Mouse (Mus musculus) forebrain, embryonic 16.5 days (tissue): ENCODE measurements around the gene Ski. TPM values are rescaled to one million over a fixed set of nuclear protein-coding genes. Genes with fewer than 3 reads are reported as not detected.
A peak's percentile ranks its signal among the peaks of the same experiment; 100 is the strongest.

Experiments used
- ATAC-seq: fragments of 200-750 bp; cut with Nextera tagmentation; 2 replicates; pipeline ENCODE4 v1.8.0; 2017; ENCODE audit warnings: mild to moderate bottlenecking, moderate library complexity
- H3K27ac ChIP-seq: fragments of 300-500 bp; sonication (generic); 2 replicates; pipeline ENCODE4 v1.5.1; 2014; ENCODE audit warnings: low read length, control low read depth
- H3K27me3 ChIP-seq: fragments of 300-500 bp; sonication (generic); replicated peaks from 2 replicates; pipeline ENCODE4 v1.6.1; 2014; ENCODE audit warnings: low read length; ENCODE audit not compliant: control insufficient read depth, insufficient read depth
- H3K36me3 ChIP-seq: fragments of 300-500 bp; sonication (generic); 2 replicates; pipeline ENCODE4 v1.6.1; 2014; ENCODE audit not compliant: control insufficient read depth, insufficient read depth
- H3K4me1 ChIP-seq: fragments of 300-500 bp; sonication (generic); replicated peaks from 2 replicates; pipeline ENCODE4 v1.6.1; 2014; ENCODE audit warnings: low read length; ENCODE audit not compliant: control insufficient read depth, insufficient read depth
- H3K4me2 ChIP-seq: fragments of 300-500 bp; sonication (generic); 2 replicates; pipeline ENCODE4 v1.6.1; 2014; ENCODE audit warnings: mild to moderate bottlenecking, low read length, control low read depth
- H3K4me3 ChIP-seq: fragments of 300-500 bp; sonication (generic); replicated peaks from 2 replicates; pipeline ENCODE4 v1.5.1; 2014; ENCODE audit warnings: mild to moderate bottlenecking, low read length, control low read depth
- H3K9ac ChIP-seq: fragments of 300-500 bp; sonication (generic); replicated peaks from 2 replicates; pipeline ENCODE4 v1.6.1; 2014; ENCODE audit warnings: low read depth, low read length, control low read depth
- H3K9me3 ChIP-seq: fragments of 300-500 bp; sonication (generic); 2 replicates; pipeline ENCODE4 v1.6.1; 2016; ENCODE audit warnings: low read length; ENCODE audit not compliant: control insufficient read depth
- WGBS: fragments of 180-500 bp; shearing (Covaris S2); extraction: QIAGEN DNeasy Blood & Tissue Kit; methylation state at CpG from one replicate; pipeline ENCODE4 v1.1.7; 2014; 5-methylcytosine and 5-hydroxymethylcytosine counted together
- polyA plus RNA-seq: library from polyadenylated mRNA; unstranded; fragments of >200 nt; fragmentation: Nextera tagmentation; extraction: Ambion mirVana; gene quantifications from 2 replicates; pipeline ENCODE4 v1.2.1, GENCODE M21; 2015

The Ski gene
- polyA plus RNA-seq, 1 experiment from 2014 or later = 15.8 TPM

- no peak for ATAC-seq
- Histone ChIP-seq H3K4me3 (no peak overlapping the region), H3K4me2 (no peak overlapping the region), H3K27me3 (no peaks in the 10 kb centered on the region), H3K27ac (no peak overlapping the region), H3K9ac (no peak overlapping the region), H3K4me1 (peaks cover 32% of the 10 kb centered on the region), H3K9me3 (no peaks in the 10 kb centered on the region), H3K36me3 (no peaks in the 10 kb centered on the region)
- WGBS = 77% methylated on average over 5 of the region's 5 CpGs
Observed at GRCm38 (mm10) chr4:155238276-155238675, 15.9 kb upstream of the Ski start.

DNA sequence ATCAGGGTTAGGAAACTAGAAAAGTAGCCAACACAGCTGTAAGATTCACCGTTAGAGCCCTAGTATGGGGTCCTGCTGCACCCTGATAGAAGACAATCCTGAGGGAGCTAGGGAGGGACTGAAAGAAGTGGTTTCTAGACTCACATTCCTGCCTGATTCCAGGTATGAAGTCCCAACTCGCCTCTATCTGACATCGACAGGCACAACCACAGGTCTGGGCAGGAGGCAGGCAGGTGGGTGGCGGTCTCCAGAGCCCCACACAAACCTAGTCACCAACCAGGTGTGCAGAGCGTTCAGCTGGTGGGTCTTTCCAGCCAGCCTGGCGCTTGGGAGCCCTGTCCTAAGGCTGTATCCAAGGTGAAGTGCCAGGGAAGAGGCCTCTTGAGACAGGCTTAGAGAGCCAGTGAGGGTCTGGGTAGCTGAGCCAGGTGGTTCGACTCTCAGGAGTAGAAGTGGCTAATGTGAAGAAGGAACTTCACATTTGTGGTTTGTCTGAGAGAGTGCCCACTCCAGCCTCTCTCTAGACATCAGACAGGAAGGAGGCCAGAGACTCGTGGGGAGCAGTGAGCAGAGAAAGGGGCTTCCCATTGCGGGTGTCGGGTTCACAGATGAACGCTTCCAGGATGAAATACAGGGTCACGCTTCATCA lies 14.5 kb upstream of the Ski start:
- Histone ChIP-seq H3K4me2 (no peak overlapping the region), H3K27ac (no peak overlapping the region), H3K4me1 (peaks cover 34% of the 10 kb centered on the region), H3K9ac (no peak overlapping the region), H3K27me3 (no peaks in the 10 kb centered on the region), H3K9me3 (no peaks in the 10 kb centered on the region), H3K36me3 (no peaks in the 10 kb centered on the region), H3K4me3 (no peak overlapping the region)
- ATAC-seq = no peak
- 84% methylated on average over 12 of the region's 12 CpGs for WGBS

DNA sequence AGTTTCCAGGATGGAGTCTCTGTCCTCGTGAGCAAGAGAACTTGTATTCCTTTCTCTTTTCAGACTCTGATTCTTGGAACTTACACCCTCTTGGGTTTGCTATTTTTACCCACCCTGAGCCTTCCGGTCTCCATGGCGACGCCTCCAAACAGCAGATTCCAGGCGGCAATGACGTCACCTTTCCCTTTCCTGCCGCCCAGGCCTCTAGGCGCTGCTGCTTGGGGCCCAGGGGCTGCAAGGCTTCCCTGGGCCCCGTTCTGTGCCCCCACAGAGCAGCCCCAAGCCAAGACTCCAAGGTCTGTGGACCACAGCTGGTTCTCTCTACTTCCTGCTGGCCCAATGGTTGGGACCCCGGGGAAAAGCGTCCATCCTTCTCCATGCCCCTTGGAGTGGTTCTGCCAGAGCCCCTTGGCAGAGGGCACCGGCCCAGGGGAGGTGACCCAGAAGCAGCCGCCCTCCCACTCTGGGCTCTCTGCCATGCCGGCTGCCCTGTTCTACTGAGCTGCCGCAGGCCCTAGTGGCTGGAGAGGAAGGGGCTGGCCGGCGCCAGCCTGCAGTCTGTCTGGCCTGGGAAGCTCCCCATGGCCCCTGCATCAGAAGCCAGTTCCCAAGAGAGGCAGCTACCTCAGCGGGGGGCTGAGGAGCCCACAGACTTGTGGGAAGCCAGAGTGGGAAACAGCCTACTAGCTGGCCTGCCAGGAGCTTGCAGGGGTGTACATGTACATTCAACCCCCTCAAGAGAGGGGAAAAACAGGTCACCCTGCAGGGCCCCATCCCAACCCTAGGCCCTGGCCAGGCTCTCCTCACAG lies 13.1 kb upstream of the Ski start:
- H3K9me3 ChIP-seq = no peaks in the 10 kb centered on the region
- H3K9ac ChIP-seq = peak overlapping the region; percentile 66
- peak overlapping the region; percentile 98 for H3K27ac ChIP-seq
- peaks cover 34% of the 10 kb centered on the region for H3K4me1 ChIP-seq
- peak overlapping the region; percentile 53 for H3K4me2 ChIP-seq
- 5% methylated on average over 17 of the region's 18 CpGs for WGBS
- peak overlapping the region; percentile 21 for H3K4me3 ChIP-seq
- H3K36me3 ChIP-seq = no peaks in the 10 kb centered on the region
- H3K27me3 ChIP-seq = no peaks in the 10 kb centered on the region
- peak; percentile 89 for ATAC-seq

DNA sequence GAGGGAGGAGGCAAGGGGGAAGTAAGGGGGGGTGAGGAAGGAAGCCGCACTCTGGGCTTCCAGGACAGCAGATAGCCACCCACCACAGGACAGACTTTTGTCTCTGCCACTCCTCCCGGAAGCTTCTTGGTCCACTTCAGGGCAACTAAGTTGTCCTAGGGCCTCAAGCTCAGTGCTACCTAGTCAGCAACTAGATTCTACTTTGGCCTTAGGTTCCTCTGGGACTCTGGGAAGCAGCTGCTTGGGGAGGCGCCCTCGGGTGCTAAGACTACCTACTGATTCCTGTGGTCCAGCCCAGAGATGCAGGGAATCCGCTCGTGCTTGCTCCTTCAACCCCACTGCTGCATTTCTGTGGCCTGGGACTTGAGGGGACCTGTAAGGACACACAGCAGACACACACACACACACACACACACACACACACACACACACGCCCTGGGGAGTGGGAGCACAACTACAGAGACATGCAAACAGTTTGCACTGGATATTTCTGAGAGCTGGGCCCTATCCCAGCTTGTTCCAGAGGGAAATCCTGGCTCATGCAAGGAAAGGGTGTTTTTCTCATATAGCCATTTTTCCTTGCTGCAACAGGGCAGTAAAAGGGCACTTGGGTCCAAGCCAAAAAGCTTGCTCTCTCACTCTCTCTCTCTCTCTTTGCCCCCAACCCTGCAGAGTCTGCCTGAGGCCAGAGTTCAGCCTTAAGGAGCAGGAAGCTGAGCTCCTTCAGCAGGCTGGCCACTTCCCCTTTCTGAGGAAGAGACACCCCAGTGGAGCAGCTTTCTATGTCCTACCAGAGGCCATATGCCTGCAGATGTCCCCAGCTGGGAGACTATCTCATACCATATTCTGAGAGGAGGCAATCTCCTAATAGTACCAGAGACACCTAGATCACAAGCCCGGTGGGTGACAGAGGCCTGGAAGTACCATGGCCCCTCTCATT lies 12.2 kb upstream of the Ski start:
- WGBS = 50% methylated on average over 8 of the region's 8 CpGs
- no peaks in the 10 kb centered on the region for H3K36me3 ChIP-seq
- H3K9me3 ChIP-seq = no peaks in the 10 kb centered on the region
- peaks cover 34% of the 10 kb centered on the region for H3K4me1 ChIP-seq
- peak overlapping the region; percentile 53 for H3K4me2 ChIP-seq
- no peaks in the 10 kb centered on the region for H3K27me3 ChIP-seq
- ATAC-seq = peak; percentile 11
- no peak overlapping the region; the same call in 1 of the 2 replicates for H3K4me3 ChIP-seq
- H3K9ac ChIP-seq = peak overlapping the region; percentile 66
- H3K27ac ChIP-seq = peak overlapping the region; percentile 98

DNA sequence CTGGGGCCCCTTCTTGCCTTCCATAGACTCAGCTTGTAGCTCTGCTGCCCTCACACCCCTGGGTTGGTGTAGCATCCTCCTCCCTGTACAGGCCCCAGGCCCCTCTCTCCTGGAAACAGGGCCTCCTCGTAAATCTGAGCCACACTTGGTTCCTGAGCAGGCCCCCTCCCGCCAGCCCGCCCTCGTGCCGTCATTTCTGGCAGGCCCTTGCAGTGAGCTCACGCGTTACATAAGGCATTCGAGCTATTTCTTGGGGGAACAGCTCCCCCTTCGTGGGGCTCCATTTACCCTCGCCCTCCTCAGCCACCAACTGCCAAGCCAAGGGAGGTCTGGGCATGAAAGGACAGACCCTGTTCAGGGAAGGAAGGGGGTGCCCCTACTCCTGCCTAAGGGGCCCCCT lies 11.5 kb upstream of the Ski start:
- Histone ChIP-seq H3K9ac (peak overlapping the region; percentile 38), H3K9me3 (no peaks in the 10 kb centered on the region), H3K4me3 (no peak overlapping the region), H3K4me1 (peaks cover 34% of the 10 kb centered on the region), H3K27ac (peak overlapping the region; percentile 98), H3K27me3 (no peaks in the 10 kb centered on the region), H3K36me3 (no peaks in the 10 kb centered on the region), H3K4me2 (no peak overlapping the region)
- WGBS = 10% methylated on average over 10 of the region's 10 CpGs
- ATAC-seq = peak; percentile 49

DNA sequence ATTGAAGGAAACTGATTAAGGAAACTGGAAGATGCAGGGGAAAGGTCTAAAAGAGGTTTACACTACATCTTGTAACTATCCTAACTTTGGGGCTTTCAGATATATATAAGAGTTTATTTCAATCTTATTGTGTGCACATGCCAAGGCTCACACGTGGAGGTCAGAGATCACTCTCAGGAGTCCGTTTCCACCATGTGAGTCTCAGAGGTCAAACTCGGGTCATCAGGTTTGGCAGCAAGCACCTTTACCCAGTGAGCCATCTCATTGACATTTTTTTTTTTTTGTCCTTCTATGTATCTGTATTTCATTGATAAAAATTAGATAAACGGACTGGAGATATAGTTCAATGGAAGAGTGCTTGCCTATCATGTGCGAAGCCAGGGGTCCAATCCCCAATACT lies 6.1 kb upstream of the Ski start:
- H3K36me3 ChIP-seq = no peaks in the 10 kb centered on the region
- no peak overlapping the region for H3K9ac ChIP-seq
- H3K27ac ChIP-seq = no peak overlapping the region
- ATAC-seq = no peak
- 85% methylated on average over 5 of the region's 5 CpGs for WGBS
- H3K9me3 ChIP-seq = no peaks in the 10 kb centered on the region
- no peak overlapping the region for H3K4me3 ChIP-seq
- H3K27me3 ChIP-seq = no peaks in the 10 kb centered on the region; the same call in 1 of the 2 replicates
- H3K4me1 ChIP-seq = peaks cover 6% of the 10 kb centered on the region
- H3K4me2 ChIP-seq = no peak overlapping the region

GRCm38 (mm10) chr4:155227986-155228385 lies 5.6 kb upstream of the Ski start:
- 89% methylated on average over 4 of the region's 4 CpGs for WGBS
- Histone ChIP-seq H3K9ac (no peak overlapping the region), H3K36me3 (no peaks in the 10 kb centered on the region), H3K4me2 (no peak overlapping the region), H3K4me3 (no peak overlapping the region), H3K27me3 (no peaks in the 10 kb centered on the region; the same call in 1 of the 2 replicates), H3K4me1 (peaks cover 3% of the 10 kb centered on the region; the same call in 1 of the 2 replicates), H3K27ac (no peak overlapping the region), H3K9me3 (no peaks in the 10 kb centered on the region)
- no peak for ATAC-seq

DNA sequence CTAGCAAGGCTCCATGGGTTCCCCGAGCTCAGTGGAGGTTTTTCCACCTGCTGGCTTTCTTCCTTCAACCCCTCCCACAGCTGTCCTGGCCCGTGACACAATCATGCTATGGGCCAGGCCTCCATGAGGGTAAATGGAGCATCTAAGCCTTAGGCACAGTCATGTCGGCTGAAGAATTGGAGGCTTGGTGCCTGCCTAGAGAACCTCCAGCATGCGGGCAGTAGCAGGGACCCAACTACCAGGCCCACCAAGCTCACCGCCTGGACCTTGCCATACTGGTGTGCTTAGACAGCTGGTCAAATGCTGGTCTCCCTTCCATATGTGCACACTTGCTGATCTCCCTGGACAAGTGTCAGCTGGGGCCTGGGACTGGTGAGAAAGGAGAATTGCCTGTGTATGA lies 3.5 kb upstream of the Ski start:
- no peak overlapping the region for H3K27ac ChIP-seq
- H3K36me3 ChIP-seq = no peaks in the 10 kb centered on the region
- H3K9me3 ChIP-seq = no peaks in the 10 kb centered on the region
- no peaks in the 10 kb centered on the region; the same call in 1 of the 2 replicates for H3K27me3 ChIP-seq
- no peak for ATAC-seq
- peaks cover 9% of the 10 kb centered on the region for H3K4me1 ChIP-seq
- no peak overlapping the region for H3K9ac ChIP-seq
- H3K4me2 ChIP-seq = no peak overlapping the region
- H3K4me3 ChIP-seq = no peak overlapping the region
- 79% methylated on average over 5 of the region's 5 CpGs for WGBS
